Mouse (Mus musculus) intestine, embryonic 16.5 days (tissue): ENCODE results near the gene P2rx5. TPM values are rescaled to one million over a fixed set of nuclear protein-coding genes. Genes with fewer than 3 reads are reported as not detected.
A peak's percentile ranks its signal among the peaks of the same experiment; 100 is the strongest.

Experiments
- ATAC-seq: fragments of 200-750 bp; cut with Nextera tagmentation; 2 replicates; pipeline ENCODE4 v1.8.0; 2017; ENCODE audit warnings: moderate TSS enrichment, moderate library complexity
- H3K27ac ChIP-seq: fragments of 300-500 bp; sonication (generic); 2 replicates; pipeline ENCODE4 v1.5.1; 2014; ENCODE audit warnings: mild to moderate bottlenecking, low read length
- H3K27me3 ChIP-seq: fragments of 300-500 bp; sonication (generic); replicated peaks from 2 replicates; pipeline ENCODE4 v1.6.1; 2014; ENCODE audit warnings: low read length, control low read depth, mixed read lengths; ENCODE audit not compliant: control insufficient read depth, insufficient read depth
- H3K36me3 ChIP-seq: fragments of 300-500 bp; sonication (generic); 2 replicates; pipeline ENCODE4 v1.6.1; 2014; ENCODE audit warnings: low read length, control low read depth; ENCODE audit not compliant: control insufficient read depth, insufficient read depth
- H3K4me1 ChIP-seq: fragments of 300-500 bp; sonication (generic); 2 replicates; pipeline ENCODE4 v1.6.1; 2014; ENCODE audit warnings: low read length, control low read depth, mixed read lengths; ENCODE audit not compliant: control insufficient read depth, insufficient read depth
- H3K4me2 ChIP-seq: fragments of 300-500 bp; sonication (generic); 2 replicates; pipeline ENCODE4 v1.6.1; 2014; ENCODE audit warnings: low read depth, low read length, control low read depth
- H3K4me3 ChIP-seq: fragments of 300-500 bp; sonication (generic); 2 replicates; pipeline ENCODE4 v1.5.1; 2014; ENCODE audit warnings: mild to moderate bottlenecking, low read length
- H3K9ac ChIP-seq: fragments of 300-500 bp; sonication (generic); 2 replicates; pipeline ENCODE4 v1.6.1; 2014; ENCODE audit warnings: low read depth, low read length
- H3K9me3 ChIP-seq: fragments of 300-500 bp; sonication (generic); 2 replicates; pipeline ENCODE4 v1.6.1; 2016; ENCODE audit warnings: low read length, control low read depth; ENCODE audit not compliant: control insufficient read depth
- WGBS: fragments of 180-500 bp; shearing (Covaris S2); extraction: QIAGEN DNeasy Blood & Tissue Kit; methylation state at CpG from one replicate; pipeline ENCODE4 v1.1.7; 2014; 5-methylcytosine and 5-hydroxymethylcytosine counted together
- polyA plus RNA-seq: library from polyadenylated mRNA; unstranded; fragments of >200 nt; fragmentation: Nextera tagmentation; extraction: Ambion mirVana; gene quantifications from 2 replicates; pipeline ENCODE4 v1.2.1, GENCODE M21; 2015

P2rx5 gene
- polyA plus RNA-seq, 1 experiment from 2014 or later, result not detected

DNA sequence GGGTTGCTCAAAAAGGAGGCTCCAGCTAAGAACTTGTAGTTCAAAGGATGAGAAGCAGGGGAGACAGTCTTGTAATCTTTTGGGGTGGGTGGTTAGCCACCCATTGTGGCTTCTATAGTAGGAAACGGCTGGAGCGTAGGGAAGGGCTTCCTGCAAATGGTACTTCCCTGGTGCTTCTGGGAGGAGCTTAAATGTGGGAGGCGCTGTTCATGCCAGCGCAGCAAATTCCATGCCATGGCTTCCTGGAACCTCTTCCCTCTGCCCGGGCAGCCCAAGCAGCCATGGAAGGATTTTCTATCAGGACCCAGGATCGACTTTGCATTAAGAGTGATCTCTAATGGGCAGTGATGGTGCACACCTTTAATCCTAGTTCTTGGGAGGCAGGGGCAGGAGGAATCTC is 8.4 kb downstream of the P2rx5 start:
- Histone ChIP-seq H3K36me3 (no peaks in the 10 kb centered on the region), H3K4me3 (no peak overlapping the region), H3K4me2 (no peak overlapping the region), H3K9me3 (no peaks in the 10 kb centered on the region), H3K27me3 (no peaks in the 10 kb centered on the region), H3K4me1 (peaks cover 5% of the 10 kb centered on the region; the same call in 1 of the 2 replicates), H3K9ac (no peak overlapping the region), H3K27ac (no peak overlapping the region)
- 83% methylated on average over 6 of the region's 6 CpGs for WGBS
- no peak for ATAC-seq

DNA sequence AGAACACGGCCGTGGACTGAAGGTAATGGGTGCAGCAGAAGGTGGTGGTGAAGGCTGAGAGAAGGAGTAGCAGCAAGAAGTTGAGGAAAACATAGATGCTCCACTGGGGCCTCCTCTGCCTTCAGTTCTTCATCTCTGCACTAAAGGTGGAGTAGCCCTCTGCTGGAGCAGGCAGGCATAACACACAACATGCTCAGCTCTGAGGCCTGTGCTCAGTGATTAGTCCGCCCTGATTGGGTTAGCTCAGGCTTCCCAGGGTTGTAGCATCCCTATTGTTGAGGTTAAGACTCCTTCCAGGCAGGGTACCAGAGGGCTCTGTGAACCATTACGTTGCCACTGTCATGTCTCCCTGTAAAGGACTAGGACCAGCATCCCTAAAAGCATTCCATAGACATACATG is 9.0 kb downstream of the P2rx5 start:
- Histone ChIP-seq H3K4me2 (no peak overlapping the region), H3K4me3 (no peak overlapping the region), H3K4me1 (peaks cover 5% of the 10 kb centered on the region; the same call in 1 of the 2 replicates), H3K9me3 (no peaks in the 10 kb centered on the region), H3K27ac (no peak overlapping the region), H3K36me3 (no peaks in the 10 kb centered on the region), H3K27me3 (no peaks in the 10 kb centered on the region), H3K9ac (no peak overlapping the region)
- ATAC-seq, result no peak
- 40% methylated on average over 4 of the region's 4 CpGs for WGBS

DNA sequence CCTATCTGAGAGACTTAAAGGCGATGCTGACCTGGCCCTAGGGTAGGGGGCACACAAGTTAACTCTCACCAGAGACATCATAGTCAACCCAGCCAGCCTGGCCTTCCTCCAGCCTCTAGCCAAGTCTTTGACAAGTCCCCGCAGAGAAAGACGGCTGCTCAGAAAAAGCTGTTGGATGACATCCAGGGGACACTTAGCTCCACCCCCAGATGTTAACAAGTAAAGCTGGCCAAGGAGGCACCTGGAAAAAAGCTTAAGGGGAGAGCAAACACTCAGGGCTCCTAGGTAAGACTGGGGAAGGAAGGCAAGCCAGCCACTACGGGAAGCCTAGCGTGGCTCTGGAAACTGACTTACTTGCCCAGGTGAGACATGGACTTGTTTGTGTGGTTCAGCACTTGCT is 12.0 kb downstream of the P2rx5 start:
- Histone ChIP-seq H3K4me3 (no peak overlapping the region), H3K9me3 (no peaks in the 10 kb centered on the region), H3K36me3 (0 out of 2 replicates have a peak, but pooled peaks cover 3% of the 10 kb centered on the region), H3K9ac (no peak overlapping the region), H3K27me3 (no peaks in the 10 kb centered on the region), H3K4me1 (peaks cover 17% of the 10 kb centered on the region), H3K27ac (0 out of 2 replicates have a peak overlapping the region, but pooled peaks have one; percentile 34), H3K4me2 (no peak overlapping the region)
- WGBS, result 43% methylated on average over 5 of the region's 5 CpGs
- no peak for ATAC-seq

DNA sequence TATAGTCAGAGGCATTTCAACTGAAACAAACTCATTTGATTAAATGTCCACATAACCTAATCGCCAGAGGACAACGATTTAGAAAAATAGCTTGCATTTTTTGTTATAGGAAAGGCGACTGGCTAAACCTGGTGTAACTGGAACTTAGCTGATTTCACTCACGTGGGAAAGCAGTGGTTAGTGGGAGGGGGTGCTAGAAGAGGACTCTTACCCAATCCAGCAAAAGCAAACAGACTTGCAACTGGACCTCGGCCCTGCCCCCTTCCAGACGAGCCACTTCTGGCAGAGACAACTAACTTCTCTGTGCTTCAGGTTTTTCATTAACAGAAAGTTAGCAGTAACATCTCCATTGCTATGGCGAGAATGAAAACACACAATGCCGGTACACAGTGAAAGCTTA is 15.4 kb downstream of the P2rx5 start:
- peak overlapping the region; percentile 64 for H3K4me2 ChIP-seq
- H3K9me3 ChIP-seq, result no peaks in the 10 kb centered on the region
- peak overlapping the region; percentile 93 for H3K9ac ChIP-seq
- H3K4me1 ChIP-seq, result peaks cover 29% of the 10 kb centered on the region
- WGBS, result 30% methylated on average over 8 of the region's 8 CpGs
- H3K27ac ChIP-seq, result peak overlapping the region; percentile 80
- 0 out of 2 replicates have a peak, but pooled peaks cover 3% of the 10 kb centered on the region for H3K36me3 ChIP-seq
- peak overlapping the region; percentile 94 for H3K4me3 ChIP-seq
- ATAC-seq, result peak; percentile 27
- H3K27me3 ChIP-seq, result no peaks in the 10 kb centered on the region

DNA sequence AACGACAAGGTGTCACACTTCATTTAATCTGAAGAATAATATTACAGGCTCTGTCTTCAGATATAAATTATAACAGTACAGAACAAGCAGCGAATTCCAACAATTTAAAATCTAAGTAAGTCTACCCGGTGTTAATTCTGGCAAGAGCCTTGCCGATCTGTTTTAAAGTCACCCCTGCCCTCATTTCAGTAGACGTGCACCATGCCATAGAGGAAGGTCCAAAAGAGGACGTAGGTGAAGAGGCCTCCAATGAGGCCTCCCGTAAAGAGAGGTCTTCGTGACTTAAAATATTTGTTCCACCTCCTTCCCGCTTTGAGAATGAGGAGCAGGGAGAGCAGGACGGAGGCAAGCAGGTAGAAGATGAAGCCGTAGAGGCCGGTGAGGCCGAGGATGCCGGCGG is 16.0 kb downstream of the P2rx5 start:
- H3K9ac ChIP-seq, result peak overlapping the region; percentile 93
- peak overlapping the region; percentile 80 for H3K27ac ChIP-seq
- peak overlapping the region; percentile 64 for H3K4me2 ChIP-seq
- no peaks in the 10 kb centered on the region for H3K9me3 ChIP-seq
- no peak for ATAC-seq
- WGBS, result under 1% methylated on average over 15 of the region's 15 CpGs
- H3K36me3 ChIP-seq, result 0 out of 2 replicates have a peak, but pooled peaks cover 3% of the 10 kb centered on the region
- no peaks in the 10 kb centered on the region for H3K27me3 ChIP-seq
- H3K4me3 ChIP-seq, result peak overlapping the region; percentile 94
- H3K4me1 ChIP-seq, result peaks cover 29% of the 10 kb centered on the region

GRCm38 (mm10) chr11:73176608-73177508 is 16.6 kb downstream of the P2rx5 start, which contains the start of the genes Emc6 and Tax1bp3:
TSS of gene Emc6 (minus strand) at chr11:73177037.
TSS of gene Tax1bp3 (plus strand) at chr11:73177083.
- Histone ChIP-seq H3K4me3 (peak within 1 kb of the TSS; percentile 94), H3K36me3 (0 out of 2 replicates have a peak, but pooled peaks cover 3% of the 10 kb centered on the region), H3K27ac (peak within 1 kb of the TSS; percentile 99), H3K4me2 (peak within 1 kb of the TSS; percentile 80), H3K27me3 (no peaks in the 10 kb centered on the region), H3K9ac (peak within 1 kb of the TSS; percentile 93), H3K4me1 (peaks cover 29% of the 10 kb centered on the region), H3K9me3 (no peaks in the 10 kb centered on the region)
- ATAC-seq, result peak; percentile 96
- under 1% methylated on average over 77 of the region's 81 CpGs for WGBS

DNA sequence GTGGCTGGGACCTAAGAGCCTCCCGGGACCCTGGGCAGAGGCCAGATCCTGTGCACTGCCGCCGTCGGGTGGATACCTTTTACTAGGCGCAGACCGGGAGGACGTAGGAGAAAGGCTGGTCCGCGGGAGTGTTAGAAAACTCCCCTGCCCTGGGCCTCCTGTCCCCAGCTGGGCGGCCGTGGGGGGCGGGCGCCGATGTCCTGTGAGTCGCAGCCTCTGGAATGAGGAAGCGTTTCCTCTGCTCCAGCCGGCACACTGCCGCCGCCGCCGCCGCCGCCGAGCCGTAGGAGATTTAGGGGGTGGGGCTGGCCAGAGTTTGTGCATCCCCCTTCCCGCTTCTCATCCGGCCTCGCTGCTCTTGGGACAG is 17.3 kb downstream of the P2rx5 start:
- Histone ChIP-seq H3K9me3 (no peaks in the 10 kb centered on the region), H3K27me3 (no peaks in the 10 kb centered on the region), H3K4me2 (peak overlapping the region; percentile 80), H3K9ac (peak overlapping the region; percentile 93), H3K27ac (peak overlapping the region; percentile 99), H3K4me1 (peaks cover 25% of the 10 kb centered on the region), H3K4me3 (peak overlapping the region; percentile 94), H3K36me3 (0 out of 2 replicates have a peak, but pooled peaks cover 3% of the 10 kb centered on the region)
- WGBS, result 0% methylated on average over 28 of the region's 28 CpGs
- ATAC-seq, result peak; percentile 88

- 4% methylated on average over 2 of the region's 2 CpGs for WGBS
- H3K4me2 ChIP-seq, result peak overlapping the region; percentile 80
Observed at GRCm38 (mm10) chr11:73177895-73178294, 17.7 kb downstream of the P2rx5 start.

DNA sequence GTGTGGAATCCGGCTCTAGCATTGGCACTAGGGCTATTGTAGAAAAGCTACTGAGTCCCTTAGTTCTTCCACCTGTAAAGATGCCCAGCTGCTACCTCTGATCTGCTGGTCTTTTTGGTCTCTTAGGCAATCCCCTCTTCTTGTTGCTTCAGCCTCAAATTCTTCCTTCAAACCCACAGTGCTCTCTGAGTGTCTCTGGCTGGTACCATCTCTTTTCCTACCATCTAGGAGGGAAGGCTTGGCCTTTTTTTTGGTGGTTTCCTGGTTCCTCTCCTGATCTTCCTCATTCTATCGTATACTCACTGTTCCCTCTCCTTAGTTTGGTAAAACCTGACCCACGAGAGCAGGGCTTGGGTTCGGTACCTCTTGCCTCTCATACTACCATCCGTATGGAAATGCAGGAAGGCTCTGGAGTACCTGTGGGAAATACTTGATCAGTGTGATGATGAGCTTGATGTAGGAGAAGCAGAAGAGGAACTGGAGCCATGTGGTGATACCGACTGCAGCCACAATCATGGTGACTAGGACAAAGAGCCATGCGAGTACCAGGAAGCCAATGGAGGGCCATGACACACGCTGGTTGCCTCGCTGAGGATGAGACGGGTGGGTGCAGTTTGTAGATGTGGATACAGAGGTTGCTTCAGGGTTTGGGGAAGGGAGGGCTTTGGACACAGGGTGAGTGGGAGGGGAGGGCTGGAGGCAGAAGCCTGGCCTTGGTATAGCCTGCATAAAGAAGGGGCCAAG is 25.8 kb downstream of the P2rx5 start:
- Histone ChIP-seq H3K4me3 (no peak overlapping the region), H3K27ac (no peak overlapping the region), H3K9me3 (no peaks in the 10 kb centered on the region), H3K4me1 (no peaks in the 10 kb centered on the region), H3K27me3 (no peaks in the 10 kb centered on the region), H3K4me2 (no peak overlapping the region), H3K9ac (no peak overlapping the region), H3K36me3 (no peaks in the 10 kb centered on the region; the same call in 1 of the 2 replicates)
- WGBS, result 91% methylated on average over 10 of the region's 10 CpGs
- no peak for ATAC-seq

More at GRCm38 (mm10) chr11:73177895-73178294, 17.7 kb downstream of the P2rx5 start:
- Histone ChIP-seq H3K27ac (peak overlapping the region; percentile 99), H3K4me1 (peaks cover 24% of the 10 kb centered on the region), H3K4me3 (peak overlapping the region; percentile 94), H3K9ac (peak overlapping the region; percentile 93), H3K9me3 (no peaks in the 10 kb centered on the region), H3K36me3 (0 out of 2 replicates have a peak, but pooled peaks cover 3% of the 10 kb centered on the region), H3K27me3 (no peaks in the 10 kb centered on the region)
- peak; percentile 12; the same call in 1 of the 2 replicates for ATAC-seq
